ENCODE assay signal across 23 mouse cellular contexts in the genomic region with DNA sequence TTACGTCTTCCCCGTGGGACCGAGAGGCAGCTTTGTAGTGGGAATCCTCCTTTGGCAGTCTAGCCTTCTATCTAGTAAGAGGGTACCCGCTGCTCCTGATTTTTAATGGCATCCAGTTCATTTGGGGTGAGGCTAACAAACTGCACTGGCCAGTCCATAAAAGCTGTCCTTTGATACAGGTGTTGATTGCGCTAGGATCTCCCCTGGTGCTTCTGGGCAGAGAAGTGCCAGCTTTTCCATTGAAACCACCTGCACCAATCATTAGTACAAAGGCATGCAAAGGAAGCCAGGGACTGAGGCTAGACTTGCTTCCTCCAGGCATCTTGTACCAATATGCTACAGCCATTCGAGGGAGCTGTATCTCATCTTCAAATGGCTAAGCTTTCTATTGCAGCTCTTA.
DNase-seq lines count a peak whose midpoint lies in the region; ATAC-seq lines count a peak whose summit lies in the region.
"Had no signal": no experiment of that assay in that cellular context is flagged by ENCODE, and none has a peak within 500 bp of the region (broad histone marks: within the 10 kb centered on the region; RNA-seq: fewer than 3 reads in every experiment).

No protein-coding gene starts in this region.

- no peak for ATAC-seq in midbrain, embryonic 14.5 days (ENCODE audit: low FRiP score, low TSS enrichment)
- no peak for ATAC-seq in midbrain, embryonic 13.5 days
- ATAC-seq in limb, embryonic 11.5 days (ENCODE audit: insufficient number of reproducible peaks, low FRiP score, low TSS enrichment, low read depth): peak; percentile 45
- ATAC-seq: CD4-positive, CD25-positive, alpha-beta regulatory T cell, adult 4 months; forebrain, embryonic 15.5 days had no signal

- peak; percentile 45 for DNase-seq in midbrain, embryonic 14.5 days
- peak; percentile 73 for DNase-seq in forelimb bud, embryonic 11.5 days (ENCODE audit: low read depth, low spot score)
- peak; percentile 52 for DNase-seq in limb, embryonic 11.5 days (ENCODE audit: low spot score)
- DNase-seq in adrenal gland, adult 2 months: no peak
- DNase-seq in cerebellum, postnatal 36 days: no peak
- DNase-seq: adrenal gland, adult 8-10 months; adrenal gland, postnatal 25 days; cerebellum, adult 18-20 months; cerebellum, adult 9-10 months; cerebellum, postnatal 14 days; embryo, embryonic 11 days; gastrocnemius, postnatal 25 days; heart, adult 2 months had no signal

- no peaks in the 10 kb centered on the region for H3K4me1 ChIP-seq in midbrain, embryonic 14.5 days (ENCODE audit: control insufficient read depth, insufficient read depth, low read length)
- 0 out of 2 replicates have a peak, but pooled peaks cover 4% of the 10 kb centered on the region for H3K4me1 ChIP-seq in midbrain, embryonic 13.5 days (replicated peaks)
- H3K4me1 ChIP-seq in limb, embryonic 11.5 days (ENCODE audit: control insufficient read depth, insufficient read depth, low read length): no peaks in the 10 kb centered on the region
- H3K4me1 ChIP-seq: embryonic facial prominence, embryonic 10.5 days; forebrain, embryonic 12.5 days; heart, embryonic 10.5 days; hindbrain, embryonic 12.5 days; hindbrain, embryonic 15.5 days had no signal

- H3K4me3 ChIP-seq in midbrain, embryonic 14.5 days (replicated peaks; ENCODE audit: low read depth, low read length): no peak overlapping the region
- H3K4me3 ChIP-seq in midbrain, embryonic 13.5 days (replicated peaks): no peak overlapping the region
- no peak overlapping the region for H3K4me3 ChIP-seq in limb, embryonic 11.5 days (ENCODE audit: low read depth, low read length)
- H3K4me3 ChIP-seq: embryonic facial prominence, embryonic 10.5 days; embryonic facial prominence, embryonic 13.5 days; erythroblast, embryonic 14.5 days; forebrain, embryonic 12.5 days; forebrain, embryonic 15.5 days; heart, adult 2 months; heart, embryonic 10.5 days; hindbrain, embryonic 12.5 days; hindbrain, embryonic 15.5 days had no signal

- H3K4me2 ChIP-seq in midbrain, embryonic 14.5 days (ENCODE audit: low read length): no peak overlapping the region
- no peak overlapping the region for H3K4me2 ChIP-seq in midbrain, embryonic 13.5 days (replicated peaks)
- H3K4me2 ChIP-seq in limb, embryonic 11.5 days (ENCODE audit: low read depth, severe bottlenecking): no peak overlapping the region
- H3K4me2 ChIP-seq: embryonic facial prominence, embryonic 13.5 days; forebrain, embryonic 12.5 days; forebrain, embryonic 15.5 days; hindbrain, embryonic 12.5 days; hindbrain, embryonic 15.5 days had no signal

- no peak overlapping the region for H3K27ac ChIP-seq in midbrain, embryonic 14.5 days (replicated peaks; ENCODE audit: low read depth, low read length)
- H3K27ac ChIP-seq in midbrain, embryonic 13.5 days: no peak overlapping the region
- no peak overlapping the region for H3K27ac ChIP-seq in limb, embryonic 11.5 days (replicated peaks; ENCODE audit: low read depth, low read length)
- H3K27ac ChIP-seq: embryonic facial prominence, embryonic 10.5 days; embryonic facial prominence, embryonic 13.5 days; forebrain, embryonic 12.5 days; forebrain, embryonic 15.5 days; heart, adult 2 months; heart, embryonic 10.5 days; hindbrain, embryonic 12.5 days; hindbrain, embryonic 15.5 days had no signal

- no peak overlapping the region for H3K9ac ChIP-seq in midbrain, embryonic 14.5 days (replicated peaks; ENCODE audit: low read length)
- H3K9ac ChIP-seq in midbrain, embryonic 13.5 days (replicated peaks): no peak overlapping the region
- no peak overlapping the region for H3K9ac ChIP-seq in limb, embryonic 11.5 days (ENCODE audit: low read length)
- H3K9ac ChIP-seq: embryonic facial prominence, embryonic 13.5 days; forebrain, embryonic 12.5 days; forebrain, embryonic 15.5 days; hindbrain, embryonic 12.5 days; hindbrain, embryonic 15.5 days had no signal

- H3K27me3 ChIP-seq in midbrain, embryonic 14.5 days (ENCODE audit: control insufficient read depth, insufficient read depth, low read length): no peaks in the 10 kb centered on the region
- H3K27me3 ChIP-seq in midbrain, embryonic 13.5 days: no peaks in the 10 kb centered on the region
- H3K27me3 ChIP-seq in limb, embryonic 11.5 days (ENCODE audit: control insufficient read depth, insufficient read depth, low read length): no peaks in the 10 kb centered on the region
- H3K27me3 ChIP-seq: embryonic facial prominence, embryonic 13.5 days; forebrain, embryonic 12.5 days; forebrain, embryonic 15.5 days; hindbrain, embryonic 12.5 days; hindbrain, embryonic 15.5 days had no signal

- no peaks in the 10 kb centered on the region for H3K36me3 ChIP-seq in midbrain, embryonic 14.5 days (ENCODE audit: control insufficient read depth, insufficient read depth, low read length)
- no peaks in the 10 kb centered on the region for H3K36me3 ChIP-seq in midbrain, embryonic 13.5 days
- H3K36me3 ChIP-seq in limb, embryonic 11.5 days (ENCODE audit: control insufficient read depth, insufficient read depth, low read length): no peaks in the 10 kb centered on the region
- H3K36me3 ChIP-seq: embryonic facial prominence, embryonic 10.5 days; embryonic facial prominence, embryonic 13.5 days; forebrain, embryonic 12.5 days; forebrain, embryonic 15.5 days; heart, embryonic 10.5 days; hindbrain, embryonic 12.5 days; hindbrain, embryonic 15.5 days had no signal

- H3K9me3 ChIP-seq in midbrain, embryonic 14.5 days (ENCODE audit: control insufficient read depth, low read length): no peaks in the 10 kb centered on the region
- no peaks in the 10 kb centered on the region for H3K9me3 ChIP-seq in midbrain, embryonic 13.5 days
- no peaks in the 10 kb centered on the region for H3K9me3 ChIP-seq in limb, embryonic 11.5 days (ENCODE audit: control insufficient read depth, low read length)
- H3K9me3 ChIP-seq: embryonic facial prominence, embryonic 10.5 days; embryonic facial prominence, embryonic 13.5 days; forebrain, embryonic 12.5 days; forebrain, embryonic 15.5 days; heart, embryonic 10.5 days; hindbrain, embryonic 12.5 days; hindbrain, embryonic 15.5 days had no signal

- WGBS in midbrain, embryonic 14.5 days: 72% methylated on average over 6 of the region's 6 CpGs
- 78% methylated on average over 6 of the region's 6 CpGs for whole genome bisulfite sequencing in midbrain, embryonic 13.5 days
- 30% methylated on average over 6 of the region's 6 CpGs for WGBS in limb, embryonic 11.5 days

Comparison
In these comparisons a context has a peak if more than half of its experiments do, and no peak if none do; other contexts are left out.
1. DNase-seq: peak in midbrain, embryonic 14.5 days (single experiment), forelimb bud, embryonic 11.5 days (single experiment) and limb, embryonic 11.5 days (single experiment); none in adrenal gland, adult 2 months (single experiment) and cerebellum, postnatal 36 days (0 of 2).